Mouse (Mus musculus): ENCODE results near the gene 3110018I06Rik. TPM values are rescaled to one million over a fixed set of nuclear protein-coding genes. Genes with fewer than 3 reads are reported as not detected.

Gene 3110018I06Rik
- total RNA-seq, 2 experiments from 2014 or later, result not detected

DNA sequence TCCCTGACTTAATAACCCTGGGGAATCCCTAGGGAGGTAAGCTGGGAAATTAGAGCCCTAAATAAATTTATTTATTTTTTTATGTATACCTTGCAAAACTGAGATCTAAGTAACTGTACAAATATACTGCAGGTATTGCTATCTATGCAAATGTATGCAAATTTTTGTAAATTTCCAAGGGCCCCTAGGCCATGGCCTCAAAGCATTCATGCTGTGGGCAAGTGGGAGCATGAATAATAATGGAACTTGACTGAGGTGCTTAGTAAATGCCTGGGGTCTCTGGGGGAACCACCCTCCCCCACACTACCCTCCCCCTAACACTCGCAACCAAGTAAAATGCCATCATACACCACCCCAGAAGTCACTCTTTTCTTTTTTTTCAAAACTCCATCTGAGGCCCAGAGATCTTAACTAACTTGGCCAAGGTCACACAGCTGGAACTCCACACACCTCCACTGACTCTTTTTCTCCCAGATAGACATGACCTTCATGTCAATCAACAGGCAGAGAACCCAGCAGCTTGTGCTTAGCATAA, 40.0 kb downstream of the 3110018I06Rik start:
- TF ChIP-seq CTCF (IDR thresholded peaks at IDR 0.05), result no peak
- no peak for DNase-seq
- Histone ChIP-seq H3K27ac (no peak overlapping the region), H3K4me3 (no peak overlapping the region)
- intact Hi-C loops (cut with DNase I), result no loop called here

DNA sequence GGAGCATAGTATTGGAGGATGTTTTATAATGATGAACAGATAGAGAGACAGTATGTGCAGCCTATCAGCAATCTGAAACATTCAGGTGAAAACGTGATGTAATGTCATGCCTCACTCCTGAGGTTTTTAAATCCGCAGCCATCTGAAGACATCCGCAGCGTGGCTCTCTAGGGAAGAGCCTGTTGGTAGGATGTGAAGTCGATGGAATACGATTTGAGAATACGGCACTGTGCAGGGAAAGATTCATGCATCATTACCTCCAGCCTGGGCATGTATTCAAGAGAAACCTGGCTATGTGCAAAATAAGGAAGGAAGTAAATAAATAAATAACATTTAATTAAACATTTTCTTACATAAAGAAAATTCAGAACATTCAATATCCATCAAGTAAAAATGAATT, 44.4 kb downstream of the 3110018I06Rik start:
- no peak overlapping the region for H3K4me3 ChIP-seq
- H3K27ac ChIP-seq, result no peak overlapping the region
- no peak for TF ChIP-seq CTCF (IDR thresholded peaks at IDR 0.05)
- no peak for DNase-seq
- intact Hi-C loops (cut with DNase I), result no loop called here

Measured in gastrocnemius, adult 2 months (tissue).